Mouse (Mus musculus): ENCODE results near the gene Ubash3a.
A peak's percentile ranks its signal among the peaks of the same experiment; 100 is the strongest.

The Ubash3a gene

GRCm38 (mm10) chr17:31260430-31260829 is 52.8 kb downstream of the Ubash3a start:
- DNase-seq (ENCODE audit: low spot score in 2 of 2), result peak in 1 of 2 experiments; percentile 50

DNA sequence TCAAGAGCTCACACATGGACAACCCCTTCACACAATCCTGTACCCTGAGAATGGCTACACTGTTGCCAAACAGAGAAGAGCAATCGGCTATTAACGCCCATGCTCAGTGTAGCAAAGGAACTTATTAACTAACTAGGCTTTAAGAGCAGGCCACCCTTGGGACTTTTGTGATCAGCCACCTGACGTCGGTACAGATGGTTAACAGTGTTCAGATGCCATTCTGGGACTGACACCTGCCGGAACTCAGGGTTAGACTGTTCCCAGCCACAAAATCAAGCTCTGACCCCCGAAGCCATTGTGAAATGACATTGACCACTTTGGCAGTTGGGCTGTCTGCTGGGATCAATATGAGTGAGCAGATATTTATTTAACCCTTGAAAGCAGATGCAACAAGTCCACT is 53.7 kb downstream of the Ubash3a start:
- DNase-seq (ENCODE audit: low spot score in 2 of 2), result no peak

DNA sequence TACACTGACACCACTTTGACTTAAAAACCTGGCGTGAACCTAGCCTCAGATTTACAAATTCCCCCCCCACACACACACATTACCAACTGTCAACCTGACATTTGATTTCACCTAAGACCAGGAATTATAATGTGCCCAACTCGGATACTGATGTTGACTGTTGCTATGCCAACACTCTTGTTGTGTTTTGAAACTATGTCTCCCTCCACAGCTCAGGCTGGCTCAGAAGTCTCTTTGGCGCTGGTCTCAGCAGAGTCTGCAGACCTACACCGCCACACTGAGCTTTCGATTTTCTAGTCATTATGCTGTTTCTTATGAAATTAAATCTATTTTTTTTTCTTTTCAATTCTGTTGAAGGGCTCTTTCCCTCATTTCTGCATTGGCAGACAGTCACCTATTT is 55.0 kb downstream of the Ubash3a start:
- no peak for DNase-seq (ENCODE audit: low spot score in 2 of 2)

DNA sequence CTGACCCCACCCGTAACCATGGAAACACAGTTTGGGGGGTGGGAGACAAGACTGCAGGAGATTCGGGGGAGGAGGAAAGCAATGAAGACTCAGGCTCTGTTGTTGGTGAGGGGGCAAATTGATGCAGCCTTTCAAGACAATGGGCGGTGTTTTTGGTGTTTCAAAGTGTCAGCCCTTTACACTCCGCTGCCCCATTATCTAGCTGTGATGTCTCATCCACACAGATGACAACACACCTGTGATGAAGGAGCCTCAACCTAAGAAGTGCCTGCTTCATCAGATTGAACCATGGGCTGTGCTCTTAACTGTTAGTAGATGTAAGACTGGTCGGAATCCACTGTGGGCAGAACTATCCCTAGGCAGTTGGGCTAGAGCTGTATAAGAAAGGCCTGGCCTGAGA is 56.1 kb downstream of the Ubash3a start:
- DNase-seq (ENCODE audit: low spot score in 2 of 2), result no peak

DNA sequence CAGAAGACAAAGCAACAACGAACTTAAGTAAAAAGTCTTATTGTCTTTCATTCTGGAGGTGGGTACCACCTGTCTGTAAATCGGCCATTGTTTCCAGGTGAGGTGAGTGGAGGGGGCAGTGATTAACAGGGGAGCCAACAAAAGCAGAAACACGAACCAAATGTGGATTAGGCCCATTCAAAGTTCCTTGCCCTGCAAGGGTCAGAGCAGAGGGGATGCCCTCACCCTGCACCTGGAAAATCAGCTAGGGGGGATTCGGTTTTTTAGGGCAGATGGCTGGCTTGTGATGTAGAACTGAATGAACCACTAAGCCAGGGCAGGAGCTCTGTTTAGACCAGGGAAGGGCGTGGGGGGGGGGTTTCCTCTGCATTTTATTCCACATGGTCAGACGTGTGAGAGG is 56.7 kb downstream of the Ubash3a start:
- DNase-seq (ENCODE audit: low spot score in 2 of 2), result no peak

GRCm38 (mm10) chr17:31265171-31265572 is 57.5 kb downstream of the Ubash3a start:
- DNase-seq (ENCODE audit: low spot score in 2 of 2), result no peak

- DNase-seq (ENCODE audit: low spot score in 2 of 2), result peak in 1 of 2 experiments; percentile 39
Measured at GRCm38 (mm10) chr17:31265831-31266230, 58.2 kb downstream of the Ubash3a start.

- DNase-seq (ENCODE audit: low spot score in 2 of 2), result peak in 1 of 2 experiments; percentile 34
Measured at GRCm38 (mm10) chr17:31266321-31266950, 58.8 kb downstream of the Ubash3a start.

DNA sequence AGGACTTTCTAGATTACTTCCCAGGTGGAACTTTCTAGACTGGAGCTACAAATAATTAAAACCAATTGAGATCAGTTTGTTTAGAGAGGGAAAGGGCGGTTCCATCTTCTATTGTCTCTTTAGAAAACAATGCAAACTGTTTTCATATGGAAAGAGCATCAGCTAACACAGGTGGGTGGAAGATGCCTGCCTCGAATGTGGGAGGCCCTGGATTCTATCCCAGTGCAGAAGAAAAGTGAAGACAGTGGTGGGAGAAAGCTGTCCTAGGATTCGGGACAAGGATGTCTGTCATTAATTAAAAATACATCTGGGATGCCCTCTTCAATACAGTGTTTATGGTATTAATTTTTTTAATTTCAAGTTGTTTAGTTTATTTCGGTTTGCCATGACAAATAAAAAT is 59.5 kb downstream of the Ubash3a start:
- no peak for DNase-seq (ENCODE audit: low spot score in 2 of 2)

DNA sequence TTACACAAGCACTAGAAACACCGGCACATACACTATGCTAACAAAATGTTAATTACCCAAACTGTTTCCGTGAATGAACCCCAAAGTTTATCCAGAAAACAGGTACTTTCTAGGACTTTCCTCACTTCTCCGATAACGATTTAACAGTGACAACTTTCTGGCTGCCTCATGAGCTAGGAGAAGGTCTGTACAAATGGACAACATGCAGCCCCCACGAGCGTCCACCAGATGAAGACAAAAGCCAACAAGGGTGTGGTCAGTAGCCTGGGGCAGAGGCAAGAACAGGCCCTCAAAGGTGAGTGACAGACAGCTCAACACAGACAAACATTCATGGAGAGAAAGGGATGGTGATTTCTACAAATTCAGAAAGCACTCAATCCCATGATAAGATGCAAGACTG is 59.9 kb downstream of the Ubash3a start:
- no peak for DNase-seq (ENCODE audit: low spot score in 2 of 2)

DNA sequence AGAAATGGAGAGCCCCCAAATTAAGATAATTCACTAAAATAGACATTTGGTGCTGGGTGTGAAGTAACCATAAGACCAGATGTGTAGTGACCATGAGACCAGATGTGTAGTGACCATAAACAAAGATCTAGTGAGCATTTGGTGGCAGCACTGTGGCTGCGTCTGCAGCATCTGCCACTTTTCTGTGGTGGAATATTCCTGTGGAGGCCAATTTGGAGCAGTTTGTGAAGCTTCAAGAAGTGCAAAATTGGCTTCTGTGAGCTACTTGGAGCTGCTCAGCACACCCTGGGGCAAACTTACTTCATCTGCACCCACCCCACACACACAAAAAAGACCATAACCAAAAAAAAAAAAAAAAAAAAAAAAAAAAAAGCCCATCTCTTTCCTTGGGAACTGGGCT is 60.3 kb downstream of the Ubash3a start:
- peak in 1 of 2 experiments; percentile 37 for DNase-seq (ENCODE audit: low spot score in 2 of 2)

- DNase-seq (ENCODE audit: low spot score in 2 of 2), result no peak
Measured at GRCm38 (mm10) chr17:31269761-31270160, 62.1 kb downstream of the Ubash3a start.

GRCm38 (mm10) chr17:31270246-31270645 is 62.6 kb downstream of the Ubash3a start:
- no peak for DNase-seq (ENCODE audit: low spot score in 2 of 2)

GRCm38 (mm10) chr17:31270736-31271135 is 63.1 kb downstream of the Ubash3a start:
- peak in 1 of 2 experiments; percentile 19 for DNase-seq (ENCODE audit: low spot score in 2 of 2)

DNA sequence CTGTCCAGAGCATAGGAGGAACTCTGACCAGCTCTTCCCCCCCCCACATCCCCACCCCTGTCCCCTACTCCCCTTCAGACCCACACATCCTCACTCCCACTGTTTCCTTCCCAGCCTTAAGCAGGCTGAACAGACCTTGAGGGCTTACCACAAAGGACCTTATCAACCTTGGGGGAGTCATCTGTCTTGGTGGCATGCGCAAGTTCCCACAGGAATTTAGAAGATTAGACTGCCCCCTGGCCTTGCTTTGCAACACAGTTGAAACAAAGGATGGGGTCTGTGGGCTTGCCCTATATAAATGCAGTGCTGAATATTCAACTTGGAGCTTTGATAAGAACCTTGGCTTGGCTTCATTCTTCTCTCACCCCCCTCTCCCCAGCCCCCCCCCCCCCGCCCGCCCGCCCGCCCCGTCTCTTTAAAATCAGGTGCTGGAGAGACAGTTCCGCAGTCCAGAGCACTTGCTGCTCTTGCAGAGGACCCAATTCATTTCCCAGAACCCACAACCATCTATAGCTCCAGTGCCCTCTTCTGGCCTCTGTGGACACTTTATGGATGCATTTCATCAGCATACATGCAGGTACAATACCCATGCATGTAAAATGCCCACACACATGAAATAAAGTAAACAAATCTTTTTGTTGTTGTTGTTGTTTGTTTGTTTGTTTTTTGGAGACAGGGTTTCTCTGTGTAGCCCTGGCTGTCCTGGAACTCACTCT is 63.6 kb downstream of the Ubash3a start:
- no peak for DNase-seq (ENCODE audit: low spot score in 2 of 2)

DNA sequence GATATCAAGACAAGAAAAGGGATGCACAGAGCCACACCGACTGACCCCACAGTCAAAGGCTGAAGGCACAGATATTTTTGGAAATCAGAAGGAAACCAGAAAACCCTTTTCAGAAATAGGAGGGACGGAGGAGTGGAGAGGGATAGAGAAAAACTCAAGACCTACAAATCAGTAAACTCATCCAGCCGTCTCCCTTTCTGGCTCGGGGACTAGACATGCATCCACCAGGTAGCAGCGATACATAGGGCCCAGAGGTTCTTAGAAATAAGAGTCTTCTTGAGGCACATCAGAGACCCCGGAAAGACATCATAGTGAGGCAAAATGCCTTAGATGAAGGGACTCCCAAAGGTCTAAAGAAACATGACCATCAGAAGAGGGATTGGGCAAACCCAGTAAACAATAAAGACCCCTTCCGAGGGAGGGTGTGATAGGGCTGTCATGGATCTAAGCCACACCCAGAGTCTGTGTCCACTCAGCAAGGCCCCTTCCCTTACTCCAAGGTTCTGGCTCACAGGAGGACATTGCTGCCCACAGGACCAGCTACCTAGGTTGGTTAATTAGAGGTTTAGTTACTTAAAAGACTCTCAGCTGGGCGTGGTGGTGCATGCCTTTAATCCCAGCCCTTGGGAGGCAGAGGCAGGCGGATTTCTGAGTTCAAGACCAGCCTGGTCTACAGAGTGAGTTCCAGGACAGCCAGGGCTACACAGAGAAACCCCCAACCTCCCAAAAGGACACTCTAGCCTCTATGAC is 64.9 kb downstream of the Ubash3a start:
- peak in 1 of 2 experiments; percentile 19 for DNase-seq (ENCODE audit: low spot score in 2 of 2)

GRCm38 (mm10) chr17:31273631-31274030 is 66.0 kb downstream of the Ubash3a start:
- DNase-seq (ENCODE audit: low spot score in 2 of 2), result peak in 1 of 2 experiments; percentile 21

DNA sequence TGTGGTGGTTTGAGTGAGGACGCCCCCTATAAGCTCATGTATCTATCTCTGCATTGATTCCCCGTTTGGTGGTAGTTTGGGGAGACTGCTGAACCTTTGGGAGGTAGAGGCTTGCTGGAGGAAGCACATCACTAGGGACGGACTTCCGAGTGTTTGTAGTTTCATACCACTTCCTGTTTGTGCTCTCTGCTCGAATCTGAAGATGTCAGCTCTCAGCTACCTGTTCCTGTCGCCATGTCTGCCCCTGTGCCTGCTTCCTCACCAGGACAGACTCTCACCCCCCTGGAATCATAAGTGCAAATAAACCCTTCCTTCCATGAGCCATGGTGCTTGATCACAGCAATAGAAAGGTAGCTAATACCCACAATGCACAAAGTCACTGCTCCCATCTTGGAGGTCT is 67.5 kb downstream of the Ubash3a start:
- no peak for DNase-seq (ENCODE audit: low spot score in 2 of 2)

DNA sequence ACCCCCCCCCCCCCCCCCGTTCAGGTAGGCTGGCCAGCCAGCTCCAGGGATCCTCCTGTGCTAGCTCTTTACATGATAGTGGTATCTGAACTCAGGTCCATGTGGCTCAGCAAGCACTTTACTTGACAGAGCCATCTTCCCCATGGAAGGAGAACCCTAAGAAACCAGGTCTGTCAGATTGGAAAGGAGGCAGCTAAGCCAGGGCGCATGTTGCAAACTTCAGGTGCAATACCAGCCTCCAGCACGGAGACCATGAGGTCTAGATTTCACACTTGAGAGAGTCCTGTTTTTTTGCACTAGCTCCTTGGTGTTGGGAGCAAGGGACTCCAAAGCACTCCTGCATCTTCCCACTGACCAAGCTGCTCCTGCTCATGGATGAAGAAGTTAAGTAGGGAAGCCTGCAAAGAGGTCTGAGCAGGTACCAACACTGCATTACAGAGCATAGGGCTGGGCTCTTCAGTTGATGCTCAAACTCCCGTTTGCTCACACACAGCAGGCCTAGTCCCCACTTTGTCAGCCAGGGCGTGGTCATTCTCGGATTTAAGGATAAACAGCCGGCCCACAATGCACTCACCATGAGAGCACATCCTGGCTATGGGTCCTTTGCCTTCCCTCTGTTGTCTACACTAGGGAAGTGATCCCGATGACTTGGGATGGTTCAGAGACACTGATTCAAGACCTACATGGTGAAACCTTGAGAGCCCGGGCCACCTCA is 68.7 kb downstream of the Ubash3a start:
- DNase-seq (ENCODE audit: low spot score in 2 of 2), result peak in 1 of 2 experiments; percentile 55

GRCm38 (mm10) chr17:31276922-31277918 is 69.5 kb downstream of the Ubash3a start, which contains the start of gene Rsph1:
Gene Rsph1 (minus strand): TSS chr17:31277383.
- DNase-seq (ENCODE audit: low spot score in 2 of 2), result peak; percentile 100

- no peak for DNase-seq (ENCODE audit: low spot score in 2 of 2)
Measured at GRCm38 (mm10) chr17:31277931-31278330, 70.3 kb downstream of the Ubash3a start.

All from right cerebral cortex, postnatal 10 days (tissue).